Mouse (Mus musculus) forebrain, embryonic 13.5 days (tissue): ENCODE data around the gene Gm10142. TPM values are rescaled to one million over a fixed set of nuclear protein-coding genes. Genes with fewer than 3 reads are reported as not detected.
A peak's percentile ranks its signal among the peaks of the same experiment; 100 is the strongest.
"Not testable (repeated sequence)": the region's sequence is repeated elsewhere in the genome, so short reads cannot be mapped to it uniquely, and the experiment has no call there.

ENCODE experiments used
- ATAC-seq: fragments of 200-750 bp; cut with Nextera tagmentation; 2 replicates; pipeline ENCODE4 v1.8.0; 2017
- H3K27ac ChIP-seq: fragments of 300-500 bp; sonication (generic); 2 replicates; pipeline ENCODE4 v1.5.1; 2015; ENCODE audit warnings: inconsistent platforms, mild to moderate bottlenecking, moderate library complexity
- H3K27me3 ChIP-seq: fragments of 300-500 bp; sonication (generic); 2 replicates; pipeline ENCODE4 v1.6.1; 2015; ENCODE audit warnings: mild to moderate bottlenecking, inconsistent platforms
- H3K36me3 ChIP-seq: fragments of 300-500 bp; sonication (generic); 2 replicates; pipeline ENCODE4 v1.6.1; 2015; ENCODE audit warnings: mild to moderate bottlenecking, inconsistent platforms; ENCODE audit not compliant: poor library complexity, severe bottlenecking
- H3K4me1 ChIP-seq: fragments of 300-500 bp; sonication (generic); 2 replicates; pipeline ENCODE4 v1.6.1; 2015; ENCODE audit warnings: inconsistent platforms
- H3K4me2 ChIP-seq: fragments of 300-500 bp; sonication (generic); 2 replicates; pipeline ENCODE4 v1.6.1; 2015; ENCODE audit warnings: inconsistent platforms, mild to moderate bottlenecking, moderate library complexity
- H3K4me3 ChIP-seq: fragments of 300-500 bp; sonication (generic); 2 replicates; pipeline ENCODE4 v1.5.1; 2015; ENCODE audit warnings: mild to moderate bottlenecking, inconsistent platforms
- H3K9ac ChIP-seq: fragments of 300-500 bp; sonication (generic); 2 replicates; pipeline ENCODE4 v1.6.1; 2015; ENCODE audit warnings: mild to moderate bottlenecking, inconsistent platforms
- H3K9me3 ChIP-seq: fragments of 300-500 bp; sonication (generic); replicated peaks from 2 replicates; pipeline ENCODE4 v1.6.1; 2016; ENCODE audit warnings: inconsistent platforms
- WGBS: fragments of 180-500 bp; shearing (Covaris S2); methylation state at CpG from one replicate; pipeline ENCODE4 v1.1.7; 2015; 5-methylcytosine and 5-hydroxymethylcytosine counted together
- polyA plus RNA-seq: library from polyadenylated mRNA; unstranded; fragments of >200 nt; fragmentation: Nextera tagmentation; extraction: Ambion mirVana; gene quantifications from 2 replicates; pipeline ENCODE4 v1.2.1, GENCODE M21; 2015

Gm10142 gene
- polyA plus RNA-seq: not detected in 2 replicates

DNA sequence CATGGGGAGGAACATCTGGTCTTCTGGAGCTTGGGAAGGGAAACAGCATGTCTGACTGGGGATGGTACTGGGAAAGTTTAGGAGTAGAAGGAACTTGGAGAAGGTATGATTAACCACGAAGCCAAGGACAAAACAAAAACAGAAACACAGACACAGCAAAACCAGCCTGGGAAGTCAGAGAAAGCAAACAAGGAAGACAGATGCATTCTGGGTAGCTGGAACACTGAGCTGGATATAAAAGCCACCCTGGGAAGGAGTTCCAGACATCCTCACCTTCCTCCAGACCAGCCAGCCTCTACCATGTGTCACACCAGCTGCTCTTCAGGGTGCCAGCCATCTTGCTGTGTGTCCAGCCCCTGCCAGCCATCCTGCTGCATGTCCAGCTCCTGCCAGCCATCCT is at the start of gene Gm10142:
TSS of gene Gm10142 (plus strand) at position 301 of the 400 bp plus-strand sequence.
- H3K27ac ChIP-seq: no peak within 1 kb of the TSS
- H3K9me3 ChIP-seq: peaks cover 9% of the 10 kb centered on the region
- H3K36me3 ChIP-seq: no peaks in the 10 kb centered on the region
- no peak within 1 kb of the TSS for H3K4me3 ChIP-seq
- H3K9ac ChIP-seq: no peak within 1 kb of the TSS
- ATAC-seq: no peak
- H3K4me1 ChIP-seq: no peaks in the 10 kb centered on the region
- H3K27me3 ChIP-seq: no peaks in the 10 kb centered on the region
- 85% methylated on average over 1 of the region's 1 CpGs for WGBS
- no peak within 1 kb of the TSS for H3K4me2 ChIP-seq

DNA sequence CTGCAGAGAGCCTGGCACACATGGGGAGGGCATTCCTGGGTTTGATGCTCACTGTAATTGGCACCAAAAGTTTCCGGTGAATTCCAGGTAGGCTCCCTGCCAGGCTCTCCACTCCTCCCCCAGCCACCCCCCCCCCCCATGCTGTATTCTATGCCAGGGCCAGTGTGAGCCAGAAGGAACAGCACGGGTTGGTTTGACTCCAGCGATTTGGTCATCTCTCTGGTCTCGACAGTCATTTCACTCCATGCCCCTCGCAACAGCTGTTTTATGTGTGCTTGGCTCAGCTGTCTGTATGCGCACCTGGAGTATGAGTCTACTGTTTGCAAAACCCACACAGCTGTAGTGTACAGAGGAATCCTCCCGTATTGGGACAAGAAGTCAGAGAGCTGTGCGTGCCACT is 49.3 kb upstream of the Gm10142 start:
- no peak overlapping the region for H3K27ac ChIP-seq
- H3K9ac ChIP-seq: no peak overlapping the region
- no peak overlapping the region for H3K4me3 ChIP-seq
- no peak overlapping the region for H3K4me2 ChIP-seq
- H3K9me3 ChIP-seq: no peaks in the 10 kb centered on the region
- no peaks in the 10 kb centered on the region for H3K36me3 ChIP-seq
- H3K4me1 ChIP-seq: no peaks in the 10 kb centered on the region
- ATAC-seq: no peak
- WGBS: 85% methylated on average over 8 of the region's 8 CpGs
- no peaks in the 10 kb centered on the region for H3K27me3 ChIP-seq

DNA sequence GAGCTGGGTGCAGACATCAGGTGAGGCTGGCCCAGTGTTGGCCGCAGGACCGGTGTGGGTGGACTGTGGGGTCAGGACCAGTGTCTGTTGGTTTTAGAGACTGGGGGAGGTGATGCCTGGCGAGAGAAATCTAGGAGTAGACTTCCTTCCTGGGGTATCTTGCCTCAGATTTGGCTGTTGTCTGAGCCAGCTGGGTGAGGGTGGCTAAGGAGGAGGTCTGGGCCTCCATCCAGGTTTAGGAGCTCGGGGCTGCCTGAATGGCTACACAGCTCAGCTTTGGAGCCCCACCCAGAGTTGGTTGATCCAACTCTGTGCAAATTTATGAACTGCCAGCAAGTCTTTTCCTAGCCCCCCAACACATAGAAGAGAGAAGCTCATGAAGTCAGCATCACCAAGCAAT is 48.2 kb upstream of the Gm10142 start:
- H3K4me1 ChIP-seq: no peaks in the 10 kb centered on the region
- 88% methylated on average over 4 of the region's 4 CpGs for WGBS
- no peak overlapping the region for H3K27ac ChIP-seq
- H3K9ac ChIP-seq: no peak overlapping the region
- H3K36me3 ChIP-seq: no peaks in the 10 kb centered on the region
- H3K4me2 ChIP-seq: no peak overlapping the region
- no peak overlapping the region for H3K4me3 ChIP-seq
- no peak for ATAC-seq
- no peaks in the 10 kb centered on the region for H3K9me3 ChIP-seq
- no peaks in the 10 kb centered on the region for H3K27me3 ChIP-seq

DNA sequence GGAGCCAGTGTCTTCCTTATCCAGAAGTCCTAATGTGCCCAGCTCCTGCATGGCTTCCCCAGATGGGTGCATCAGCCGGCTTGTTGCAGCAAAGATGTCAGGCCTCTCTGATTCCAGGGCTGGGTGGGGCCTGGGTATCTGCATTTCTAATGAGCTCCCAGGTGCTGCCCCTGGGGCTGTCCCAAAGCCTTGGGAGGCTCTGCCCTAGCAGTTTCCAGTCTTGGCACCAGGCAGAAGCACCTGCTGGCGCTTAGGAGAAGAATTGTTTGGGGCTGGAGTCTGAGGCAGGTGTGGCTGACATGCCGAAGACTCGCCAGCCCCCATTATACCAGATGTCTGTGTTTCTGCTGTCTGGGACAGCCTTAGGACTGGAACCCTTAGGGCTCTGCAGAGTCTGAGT is 44.9 kb upstream of the Gm10142 start:
- no peak for ATAC-seq
- Histone ChIP-seq H3K27ac (no peak overlapping the region), H3K9ac (no peak overlapping the region), H3K4me3 (no peak overlapping the region), H3K36me3 (no peaks in the 10 kb centered on the region), H3K9me3 (no peaks in the 10 kb centered on the region), H3K4me1 (no peaks in the 10 kb centered on the region), H3K4me2 (no peak overlapping the region), H3K27me3 (peaks cover under 1% of the 10 kb centered on the region; the same call in 1 of the 2 replicates)
- WGBS: 89% methylated on average over 4 of the region's 4 CpGs

GRCm38 (mm10) chr10:77671519-77671918 is 44.1 kb upstream of the Gm10142 start:
- Histone ChIP-seq H3K9me3 (no peaks in the 10 kb centered on the region), H3K4me1 (no peaks in the 10 kb centered on the region), H3K36me3 (no peaks in the 10 kb centered on the region), H3K4me3 (no peak overlapping the region), H3K27ac (no peak overlapping the region), H3K4me2 (no peak overlapping the region), H3K27me3 (peaks cover 4% of the 10 kb centered on the region), H3K9ac (no peak overlapping the region)
- ATAC-seq: no peak
- WGBS: 88% methylated on average over 4 of the region's 4 CpGs

- Histone ChIP-seq H3K4me1 (peaks cover 13% of the 10 kb centered on the region), H3K4me2 (no peak overlapping the region), H3K27me3 (peaks cover 24% of the 10 kb centered on the region), H3K27ac (no peak overlapping the region), H3K4me3 (no peak overlapping the region), H3K9me3 (no peaks in the 10 kb centered on the region), H3K9ac (no peak overlapping the region), H3K36me3 (no peaks in the 10 kb centered on the region)
- 61% methylated on average over 13 of the region's 13 CpGs for WGBS
- ATAC-seq: no peak
These were observed 41.8 kb upstream of the Gm10142 start for GRCm38 (mm10) chr10:77673765-77674164.

DNA sequence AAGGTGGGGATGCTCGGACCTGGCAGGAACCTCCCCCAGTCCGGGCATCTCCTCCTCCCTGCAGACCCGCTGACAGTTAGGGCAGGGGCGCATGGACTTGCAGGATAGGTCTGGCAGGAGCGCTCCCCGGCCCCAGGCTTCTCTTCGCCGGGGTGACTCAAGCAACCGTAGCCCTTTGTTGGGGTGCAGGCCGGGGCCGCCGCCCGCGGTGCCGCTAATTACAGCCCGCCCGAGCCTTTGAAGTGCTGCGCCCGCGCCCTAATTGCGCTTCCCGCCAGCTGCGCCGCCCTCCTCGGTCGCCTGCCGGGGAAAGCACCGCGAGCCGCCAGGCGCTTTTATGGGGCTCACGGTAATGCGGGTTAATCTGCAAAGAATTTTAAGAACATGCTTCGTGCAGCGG is 38.0 kb upstream of the Gm10142 start:
- ATAC-seq: peak; percentile 63; the same call in 1 of the 2 replicates
- Histone ChIP-seq H3K4me1 (peaks cover 13% of the 10 kb centered on the region), H3K27ac (peak overlapping the region; percentile 14; the same call in 1 of the 2 replicates), H3K4me3 (peak overlapping the region; percentile 37), H3K4me2 (peak overlapping the region; percentile 74), H3K9me3 (no peaks in the 10 kb centered on the region), H3K36me3 (no peaks in the 10 kb centered on the region), H3K27me3 (peaks cover 28% of the 10 kb centered on the region), H3K9ac (peak overlapping the region; percentile 34)
- WGBS: under 1% methylated on average over 35 of the region's 35 CpGs

- WGBS: 81% methylated on average over 7 of the region's 7 CpGs
- no peak for ATAC-seq
- Histone ChIP-seq H3K4me2 (no peak overlapping the region), H3K9ac (no peak overlapping the region), H3K36me3 (no peaks in the 10 kb centered on the region), H3K4me1 (peaks cover 2% of the 10 kb centered on the region), H3K4me3 (no peak overlapping the region), H3K27me3 (peaks cover 40% of the 10 kb centered on the region), H3K27ac (no peak overlapping the region), H3K9me3 (no peaks in the 10 kb centered on the region)
These were observed 32.6 kb upstream of the Gm10142 start for GRCm38 (mm10) chr10:77682994-77683393.

DNA sequence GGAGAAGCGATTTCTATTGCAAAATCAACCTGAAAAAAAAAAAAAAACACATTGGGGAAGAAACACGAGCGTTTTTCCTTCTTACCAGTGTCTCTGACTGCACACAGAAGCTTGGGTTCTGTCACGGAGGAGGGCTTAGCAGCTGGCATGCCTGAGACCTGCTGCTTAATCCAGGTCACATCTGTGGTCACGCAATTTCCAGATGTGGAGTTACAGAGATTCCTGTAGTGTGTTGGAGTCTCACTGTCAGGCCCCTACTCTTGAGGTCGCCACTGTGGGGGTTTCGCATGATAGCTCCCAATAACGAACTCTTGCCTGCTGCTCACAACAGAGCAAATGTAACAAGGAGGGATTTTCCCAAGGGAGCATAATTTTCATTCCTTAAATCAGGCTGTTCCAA is 31.4 kb upstream of the Gm10142 start:
- no peak overlapping the region for H3K9ac ChIP-seq
- 34% methylated on average over 8 of the region's 8 CpGs for WGBS
- peaks cover 31% of the 10 kb centered on the region for H3K27me3 ChIP-seq

DNA sequence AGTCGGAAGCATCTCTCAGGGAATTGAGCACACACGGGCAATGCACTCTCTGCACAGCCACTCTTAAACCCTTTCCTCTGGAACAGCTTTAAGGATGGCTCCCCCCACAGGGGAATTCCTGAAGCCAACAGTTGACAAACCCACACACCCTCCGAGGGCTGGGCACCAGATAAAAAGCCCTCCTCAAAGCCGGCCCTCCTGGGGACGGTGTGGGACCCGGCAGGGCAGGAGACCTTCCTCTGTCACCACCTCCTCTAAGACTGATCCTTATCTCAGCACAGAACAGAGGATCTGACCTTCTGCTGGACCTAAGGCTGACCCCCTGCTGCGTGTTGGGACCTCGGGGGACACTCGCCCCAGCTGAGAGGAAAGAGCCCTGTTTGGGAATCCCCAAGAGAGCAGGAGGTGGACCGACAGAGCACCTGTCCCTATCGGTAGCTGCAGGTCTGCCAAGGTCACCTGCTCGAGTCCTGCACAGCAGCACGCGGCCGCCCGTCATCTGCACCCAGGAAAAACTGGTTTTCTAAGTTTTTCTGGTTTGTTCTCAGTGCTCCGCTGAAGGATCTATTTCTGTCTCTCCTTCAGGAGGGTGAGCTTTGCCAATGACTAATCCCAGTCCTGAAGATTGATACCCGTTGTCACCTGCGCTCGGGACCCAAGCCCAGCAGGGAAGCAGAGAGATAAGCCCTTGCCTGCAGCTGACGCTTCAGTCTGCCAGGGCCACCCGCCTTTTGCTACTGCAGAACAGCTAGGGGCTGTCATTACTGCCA is 29.5 kb upstream of the Gm10142 start, which contains the start of gene Tspear:
TSS of gene Tspear (plus strand) at position 675 of the 770 bp plus-strand sequence.
- H3K4me2 ChIP-seq: no peak within 1 kb of the TSS
- H3K27ac ChIP-seq: no peak within 1 kb of the TSS
- no peaks in the 10 kb centered on the region for H3K9me3 ChIP-seq
- no peak within 1 kb of the TSS for H3K4me3 ChIP-seq
- H3K9ac ChIP-seq: no peak within 1 kb of the TSS
- whole genome bisulfite sequencing: 7% methylated on average over 22 of the region's 22 CpGs
- H3K4me1 ChIP-seq: peaks cover 4% of the 10 kb centered on the region; the same call in 1 of the 2 replicates
- H3K27me3 ChIP-seq: peaks cover 30% of the 10 kb centered on the region
- ATAC-seq: no peak
- H3K36me3 ChIP-seq: no peaks in the 10 kb centered on the region

More for the DNA sequence above, 31.4 kb upstream of the Gm10142 start:
- Histone ChIP-seq H3K27ac (no peak overlapping the region), H3K36me3 (no peaks in the 10 kb centered on the region), H3K9me3 (no peaks in the 10 kb centered on the region), H3K4me2 (no peak overlapping the region), H3K4me1 (no peaks in the 10 kb centered on the region), H3K4me3 (no peak overlapping the region)
- ATAC-seq: no peak

GRCm38 (mm10) chr10:77687021-77687420 is 28.6 kb upstream of the Gm10142 start:
- Histone ChIP-seq H3K27me3 (peaks cover 30% of the 10 kb centered on the region), H3K4me2 (no peak overlapping the region), H3K27ac (no peak overlapping the region), H3K4me1 (peaks cover 4% of the 10 kb centered on the region; the same call in 1 of the 2 replicates), H3K4me3 (no peak overlapping the region), H3K36me3 (no peaks in the 10 kb centered on the region), H3K9ac (no peak overlapping the region), H3K9me3 (no peaks in the 10 kb centered on the region)
- WGBS: 27% methylated on average over 10 of the region's 10 CpGs
- no peak for ATAC-seq

DNA sequence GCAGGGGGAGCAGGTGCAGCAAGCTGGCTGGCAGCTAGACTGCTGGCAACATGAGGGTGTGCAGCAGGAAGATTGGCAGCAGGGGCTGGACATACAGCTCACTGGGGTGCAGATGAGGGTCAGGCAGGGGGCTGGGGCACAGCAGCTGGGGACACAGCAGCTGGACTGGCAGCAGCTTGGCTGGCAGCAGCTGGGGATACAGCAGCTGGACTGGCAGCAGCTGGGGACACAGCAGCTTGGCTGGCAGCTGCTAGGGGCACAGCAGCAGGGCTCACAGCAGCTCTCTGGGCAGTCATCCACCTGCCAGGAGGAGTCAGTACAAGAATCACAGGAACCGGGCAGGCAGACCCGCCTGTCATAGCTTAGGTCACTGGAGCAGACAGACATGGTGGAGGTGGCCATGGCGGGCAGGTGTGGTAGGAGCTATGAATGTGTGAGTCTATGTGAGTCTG is 25.2 kb upstream of the Gm10142 start, which contains the start of gene Gm19402:
TSS of gene Gm19402 (minus strand) at position 402 of the 452 bp plus-strand sequence.
- H3K4me2 ChIP-seq, H3K36me3 ChIP-seq, H3K9ac ChIP-seq, ATAC-seq, H3K4me3 ChIP-seq, H3K4me1 ChIP-seq, H3K9me3 ChIP-seq: not testable (repeated sequence)
- 56% methylated on average over 3 of the region's 3 CpGs for WGBS
- Histone ChIP-seq H3K27me3 (peaks cover 25% of the 10 kb centered on the region), H3K27ac (peak within 1 kb of the TSS; percentile 48; the same call in 1 of the 2 replicates)
